Mouse (Mus musculus) heart, postnatal 36 days (tissue): Measurements from ENCODE around the gene Bcl7a. TPM values are rescaled to one million over a fixed set of nuclear protein-coding genes. Genes with fewer than 3 reads are reported as not detected.

Experiments
- DNase-seq, 2 experiments: peaks; one replicate each; pipeline ENCODE4 v3.0.0; 2021 to 2022
- intact Hi-C: fragments of 180-260 bp; cut with DNase I; formaldehyde crosslinking; loops from one replicate; pipeline ENCODE4 v1.15.1; 2025
- total RNA-seq, 2 experiments: library from RNA; stranded (reverse); gene quantifications; 2 replicates each; pipeline ENCODE4 v1.2.3; 2021

Bcl7a gene
- total RNA-seq, 2 experiments from 2014 or later, result 7.1 to 12.3 TPM

DNA sequence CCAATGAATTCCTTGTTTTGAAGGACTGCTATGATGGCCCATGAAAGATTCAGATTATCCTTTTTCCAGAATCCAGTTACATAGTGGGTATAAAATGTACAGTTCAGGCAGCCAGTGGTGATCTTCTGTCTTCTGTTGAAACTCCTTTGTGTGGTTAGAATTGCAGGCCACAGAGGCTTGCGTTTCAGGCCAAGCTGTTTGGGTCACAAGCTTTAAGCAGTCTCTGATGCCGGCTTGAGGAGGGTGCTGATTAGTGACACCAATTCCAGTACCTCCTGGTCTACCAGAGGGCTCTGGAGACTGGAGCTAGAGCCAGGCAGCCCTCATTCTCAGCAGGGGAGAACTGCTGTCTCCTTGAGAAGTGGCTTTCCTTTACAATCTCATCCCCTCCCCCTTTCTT is 63.3 kb downstream of the Bcl7a start:
- intact Hi-C loops, result no loop called here
- no peak for DNase-seq

DNA sequence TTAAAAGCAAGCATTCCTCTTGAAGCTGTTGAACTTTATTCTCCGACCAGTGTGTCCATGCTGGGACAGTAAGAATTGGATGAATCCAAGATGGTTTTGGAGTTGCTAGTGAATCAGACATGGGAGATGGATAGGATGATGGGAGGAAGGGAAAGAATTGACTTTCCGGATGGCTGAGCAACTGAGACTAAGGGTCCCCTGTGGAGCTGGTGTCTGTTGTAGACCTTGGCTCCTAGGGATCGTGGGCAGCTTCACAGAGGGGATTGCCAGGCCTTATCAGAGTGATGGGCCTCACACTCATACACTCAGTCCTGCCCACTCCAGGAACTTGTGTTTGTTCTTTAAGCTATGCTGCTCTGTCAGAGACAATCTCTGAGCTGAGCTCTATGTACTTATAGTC is 64.5 kb downstream of the Bcl7a start:
- intact Hi-C loops, result no loop called here

DNA sequence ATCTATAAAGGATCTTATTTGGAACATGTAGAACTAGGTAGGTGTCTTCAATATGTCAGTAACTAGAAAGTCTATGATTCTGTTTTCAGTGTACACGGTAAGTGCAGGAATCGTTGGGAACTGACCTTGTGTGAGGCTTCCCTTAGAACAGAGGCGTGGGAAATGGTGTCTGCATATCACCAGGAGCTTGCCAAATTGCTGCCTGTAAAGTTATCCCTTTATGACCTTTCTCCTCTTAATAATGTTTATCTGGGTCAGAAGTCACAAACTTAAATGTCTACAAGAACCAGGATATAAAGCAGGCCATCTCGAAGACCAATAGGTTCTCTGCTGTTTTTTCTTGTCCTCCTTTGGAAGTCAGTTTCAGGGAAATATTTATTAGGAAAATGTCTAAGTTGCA is 68.6 kb downstream of the Bcl7a start:
- intact Hi-C loops, result no loop called here
- DNase-seq, result no peak

More for the DNA sequence above, 64.5 kb downstream of the Bcl7a start:
- no peak for DNase-seq

DNA sequence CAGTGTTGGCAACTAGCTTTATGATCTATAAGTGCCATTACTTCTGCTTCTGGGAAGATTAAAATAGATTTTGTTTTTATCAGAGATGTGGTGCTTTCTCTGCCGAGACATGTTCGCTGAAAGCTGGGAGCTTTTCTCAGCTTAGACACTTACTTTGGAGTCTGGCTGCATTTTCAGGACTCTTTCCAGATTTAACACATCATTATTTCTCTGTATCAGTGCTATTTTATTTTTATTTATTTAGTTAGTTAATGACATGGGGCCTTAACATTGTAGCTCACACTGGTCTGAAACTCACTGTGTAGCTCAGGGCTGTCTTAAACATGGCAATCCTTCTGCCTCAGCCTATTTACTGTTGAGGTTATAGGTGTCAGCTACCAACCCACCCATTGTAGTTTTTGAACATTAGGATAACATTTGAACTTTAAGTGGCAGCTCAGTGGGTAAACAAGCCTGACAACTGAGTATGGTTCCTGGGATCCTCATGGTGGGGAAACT is 70.3 kb downstream of the Bcl7a start:
- no peak for DNase-seq
- intact Hi-C loops, result no loop called here

DNA sequence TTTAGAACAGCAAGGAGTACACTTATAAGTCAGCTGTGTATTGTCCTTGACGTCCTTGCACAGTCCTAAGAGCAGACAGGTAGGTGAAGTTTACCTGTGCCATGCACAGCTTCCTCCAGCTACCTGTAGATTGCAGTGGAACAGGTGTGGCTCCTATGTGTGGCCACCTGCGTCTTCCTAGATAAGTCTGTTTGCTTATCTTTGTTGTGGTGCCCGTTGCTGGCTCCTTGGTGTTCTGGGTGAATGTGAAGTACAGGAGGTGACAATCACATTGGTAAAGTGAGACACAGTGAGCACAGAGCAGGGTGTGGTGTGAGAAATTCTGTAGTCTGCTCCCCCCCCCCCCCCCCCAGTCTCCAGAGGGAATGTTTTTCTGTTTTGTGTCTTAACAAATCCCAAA is 72.5 kb downstream of the Bcl7a start:
- DNase-seq, result no peak
- intact Hi-C loops, result no loop called here

DNA sequence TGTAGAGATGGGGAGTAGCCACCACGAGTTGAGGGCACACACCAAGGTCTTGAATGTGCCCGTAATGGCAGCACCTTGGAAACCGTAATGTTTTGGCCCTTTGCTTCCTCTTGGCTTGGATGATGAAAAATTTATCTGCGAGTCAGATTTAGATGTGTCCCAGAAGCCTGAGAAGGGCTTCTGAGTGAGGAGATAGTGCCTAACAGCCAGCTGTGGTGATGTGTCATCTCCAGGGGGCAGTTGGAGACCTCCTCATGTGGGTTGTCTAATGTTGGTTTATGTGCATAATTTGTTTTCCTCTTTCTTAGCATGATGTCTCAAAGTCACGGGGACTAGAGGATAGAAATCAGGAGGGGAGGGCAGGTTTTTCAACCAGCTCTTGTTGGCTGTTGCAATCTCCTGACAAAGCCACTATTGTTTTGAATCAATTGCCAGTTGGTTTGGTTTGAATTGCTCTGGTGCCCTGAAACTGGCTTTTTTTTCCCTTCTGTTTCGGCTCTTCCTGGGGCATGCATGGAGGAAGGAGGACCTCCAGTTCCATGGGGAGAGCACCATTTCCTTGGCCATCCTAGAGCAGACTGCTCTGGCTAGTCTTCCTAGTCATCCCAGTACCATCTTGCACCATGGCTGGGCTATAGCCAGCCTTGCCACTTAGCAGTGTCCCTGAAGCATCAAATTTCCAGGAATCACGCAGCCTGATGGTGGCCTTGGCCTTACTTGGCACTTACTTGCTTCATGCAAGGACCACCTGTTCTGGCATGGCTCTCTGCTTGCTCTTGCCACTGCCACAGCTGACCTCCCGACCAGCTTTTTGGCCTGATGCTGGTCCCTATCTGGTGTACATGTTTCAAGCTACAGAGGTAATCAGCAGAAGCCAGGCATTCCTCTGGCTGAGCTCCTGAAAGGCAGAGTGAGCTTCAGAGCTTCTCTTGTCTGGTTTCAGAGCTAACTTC is 73.2 kb downstream of the Bcl7a start:
- intact Hi-C loops, result no loop called here
- DNase-seq, result no peak

DNA sequence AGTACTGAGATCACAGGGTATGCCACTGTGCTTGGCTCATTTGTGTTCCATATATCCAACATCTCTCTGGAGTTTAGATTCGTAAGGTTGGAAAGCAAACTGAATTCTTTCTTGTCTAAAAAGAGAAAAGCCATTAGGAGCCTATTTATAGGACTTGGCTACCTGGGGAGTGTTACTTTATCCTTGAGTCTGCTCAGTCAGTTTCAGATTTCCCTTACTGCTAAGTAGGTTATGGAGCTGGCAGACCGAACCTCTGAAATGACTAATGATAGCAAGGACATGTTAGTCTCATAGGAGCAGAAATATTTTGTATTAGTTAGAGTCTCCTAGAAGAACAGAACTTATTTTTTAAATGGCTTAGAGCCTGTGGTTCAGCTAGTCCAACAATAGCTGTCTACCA is 80.3 kb downstream of the Bcl7a start:
- DNase-seq, result no peak
- intact Hi-C loops, result no loop called here

Other genes starting within 250 kb of the Bcl7a start
- gene Rhof, start 211.1 kb upstream of the Bcl7a start, total RNA-seq, result under 1 TPM; 0.44 to 0.68 TPM
- 10 to 100 TPM; 18.5 to 21.5 TPM for gene Setd1b, start 201.6 kb upstream of the Bcl7a start, total RNA-seq
- 10 to 100 TPM; 14.1 to 18.3 TPM for gene Psmd9, start 174.4 kb upstream of the Bcl7a start, total RNA-seq
- not detected for gene Hpd, start 161.1 kb upstream of the Bcl7a start, total RNA-seq
- gene Wdr66, start 91.7 kb upstream of the Bcl7a start, total RNA-seq, result 1 to 10 TPM in 1 of 2 experiments, under 1 TPM in 1; 0.97 to 1.4 TPM
- 10 to 100 TPM; 30.4 to 31.8 TPM for gene Mlxip, start 51.0 kb downstream of the Bcl7a start, total RNA-seq
- gene Lrrc43, start 145.5 kb downstream of the Bcl7a start, total RNA-seq, result not detected
- not detected for gene Il31, start 145.7 kb downstream of the Bcl7a start, total RNA-seq
- not detected for gene B3gnt4, start 166.6 kb downstream of the Bcl7a start, total RNA-seq
- 10 to 100 TPM; 63.0 to 67.5 TPM for gene Diablo, start 180.3 kb downstream of the Bcl7a start, total RNA-seq
- not detected for gene Gm49027, start 181.7 kb downstream of the Bcl7a start, total RNA-seq
- gene Vps33a, start 229.2 kb downstream of the Bcl7a start, total RNA-seq, result 10 to 100 TPM; 31.1 to 44.9 TPM